Mouse (Mus musculus) midbrain, postnatal 0 days (tissue): ENCODE measurements around the gene Nsun5. TPM values are rescaled to one million over a fixed set of nuclear protein-coding genes. Genes with fewer than 3 reads are reported as not detected.

Source experiments
- ATAC-seq: fragments of 200-750 bp; cut with Nextera tagmentation; 2 replicates; pipeline ENCODE4 v1.8.0; 2017; ENCODE audit warnings: moderate number of reproducible peaks, mild to moderate bottlenecking, moderate TSS enrichment, moderate library complexity; ENCODE audit not compliant: low FRiP score
- DNase-seq: peaks from one replicate; pipeline ENCODE4 v3.0.0-alpha.2; 2015; ENCODE audit warnings: low spot score
- H3K27ac ChIP-seq: fragments of 300-500 bp; sonication (generic); 2 replicates; pipeline ENCODE4 v1.5.1; 2014; ENCODE audit warnings: low read depth, mild to moderate bottlenecking, low read length, mixed read lengths
- H3K27me3 ChIP-seq: fragments of 300-500 bp; sonication (generic); 2 replicates; pipeline ENCODE4 v1.6.1; 2014; ENCODE audit warnings: low read length, control low read depth, mixed read lengths; ENCODE audit not compliant: insufficient read depth
- H3K36me3 ChIP-seq: fragments of 300-500 bp; sonication (generic); 2 replicates; pipeline ENCODE4 v1.6.1; 2014; ENCODE audit warnings: low read length, control low read depth, mixed read lengths; ENCODE audit not compliant: insufficient read depth
- H3K4me1 ChIP-seq: fragments of 300-500 bp; sonication (generic); 2 replicates; pipeline ENCODE4 v1.6.1; 2014; ENCODE audit warnings: mild to moderate bottlenecking, control low read depth, antibody characterized with exemption, low read length, mixed read lengths; ENCODE audit not compliant: insufficient read depth
- H3K4me2 ChIP-seq: fragments of 300-500 bp; sonication (generic); 2 replicates; pipeline ENCODE4 v1.6.1; 2014; ENCODE audit warnings: low read depth, mild to moderate bottlenecking, low read length, mixed read lengths; ENCODE audit not compliant: poor library complexity, severe bottlenecking
- H3K4me3 ChIP-seq: fragments of 300-500 bp; sonication (generic); 2 replicates; pipeline ENCODE4 v1.5.1; 2014; ENCODE audit warnings: low read depth, mild to moderate bottlenecking, low read length, moderate library complexity
- H3K9ac ChIP-seq: fragments of 300-500 bp; sonication (generic); replicated peaks from 2 replicates; pipeline ENCODE4 v1.6.1; 2014; ENCODE audit warnings: mild to moderate bottlenecking, low read length, moderate library complexity, mixed read lengths; ENCODE audit not compliant: poor library complexity, severe bottlenecking
- H3K9me3 ChIP-seq: fragments of 300-500 bp; sonication (generic); 2 replicates; pipeline ENCODE4 v1.6.1; 2016; ENCODE audit warnings: low read length, control low read depth
- CTCF ChIP-seq: IDR thresholded peaks from 2 replicates; pipeline ENCODE4 v1.5.1; 2016; ENCODE audit warnings: antibody characterized with exemption, mild to moderate bottlenecking
- WGBS: fragments of 180-500 bp; shearing (Covaris S2); extraction: QIAGEN DNeasy Blood & Tissue Kit; methylation state at CpG from one replicate; pipeline ENCODE4 v1.1.7; 2014; 5-methylcytosine and 5-hydroxymethylcytosine counted together
- microRNA-seq: library from miRNA; unstranded; fragments of <30 nt; microRNA quantifications from one replicate; pipeline ENCODE4, GENCODE M21; 2016; ENCODE audit warnings: borderline number of aligned reads
- polyA plus RNA-seq: library from polyadenylated mRNA; unstranded; fragments of >200 nt; fragmentation: Nextera tagmentation; extraction: Ambion mirVana; gene quantifications from 2 replicates; pipeline ENCODE4 v1.2.1, GENCODE M21; 2015
- total RNA-seq: library from RNA; depleted of rRNA; stranded (reverse); fragments of >200 nt; gene quantifications from 2 replicates; pipeline ENCODE4 v1.2.3, GENCODE M21; 2014; rRNA removed

Nsun5 gene
- total and polyA plus RNA-seq, 2 experiments from 2014 or later: 16.8 to 24.8 TPM

GRCm38 (mm10) chr5:135408114-135408513 lies 38.4 kb downstream of the Nsun5 start:
- no peak for ATAC-seq
- TF ChIP-seq CTCF: no peak
- Histone ChIP-seq H3K27ac (no peak overlapping the region), H3K9me3 (no peaks in the 10 kb centered on the region), H3K27me3 (no peaks in the 10 kb centered on the region), H3K4me2 (no peak overlapping the region), H3K4me3 (no peak overlapping the region), H3K4me1 (no peaks in the 10 kb centered on the region), H3K9ac (no peak overlapping the region), H3K36me3 (peaks cover 23% of the 10 kb centered on the region)
- 86% methylated on average over 4 of the region's 4 CpGs for whole genome bisulfite sequencing
- DNase-seq: no peak

DNA sequence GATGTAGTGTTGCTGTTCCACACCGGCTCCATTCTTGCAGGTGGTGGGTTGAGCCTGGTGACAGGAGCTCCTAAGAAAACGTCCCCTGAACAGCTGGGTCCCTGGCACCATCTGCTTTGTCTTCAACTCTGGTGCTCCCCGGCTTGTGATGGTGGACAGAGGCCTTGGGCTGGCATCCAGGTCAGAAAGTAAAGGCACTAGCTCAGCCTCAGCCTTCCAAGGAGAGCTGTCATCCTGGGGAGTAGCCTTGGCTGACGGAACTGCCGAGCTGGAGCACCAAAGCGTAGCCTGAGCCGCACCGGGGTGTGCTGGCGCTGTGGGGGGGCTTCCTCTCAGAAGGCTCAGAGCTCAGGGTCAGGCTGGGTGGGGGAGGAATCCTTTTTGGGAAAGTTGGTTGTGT lies 40.5 kb downstream of the Nsun5 start:
- 90% methylated on average over 9 of the region's 9 CpGs for WGBS
- Histone ChIP-seq H3K36me3 (peaks cover 35% of the 10 kb centered on the region), H3K9ac (no peak overlapping the region), H3K27me3 (no peaks in the 10 kb centered on the region), H3K4me2 (no peak overlapping the region), H3K4me3 (no peak overlapping the region), H3K9me3 (no peaks in the 10 kb centered on the region), H3K4me1 (no peaks in the 10 kb centered on the region), H3K27ac (no peak overlapping the region)
- ATAC-seq (no peak), DNase-seq (no peak)
- TF ChIP-seq CTCF: no peak

Small RNA genes within 50 kb of the gene (microRNA-seq; reads per million reads assigned to microRNA genes)
- gene Mir7033: 1.7 reads per million

Other genes starting within 250 kb of the Nsun5 start
- gene Tbl2, start 220.3 kb upstream of the Nsun5 start, total RNA-seq: 28.6 and 62.9 TPM in 2 replicates
- gene Tbl2, start 220.3 kb upstream of the Nsun5 start, polyA plus RNA-seq: 8.9 and 10.0 TPM in 2 replicates
- gene Bcl7b, start 201.7 kb upstream of the Nsun5 start, total RNA-seq: 20.0 and 33.2 TPM in 2 replicates
- 39.2 and 39.7 TPM in 2 replicates for gene Bcl7b, start 201.7 kb upstream of the Nsun5 start, polyA plus RNA-seq
- gene Baz1b, start 182.7 kb upstream of the Nsun5 start, total RNA-seq: 33.4 and 41.3 TPM in 2 replicates
- gene Baz1b, start 182.7 kb upstream of the Nsun5 start, polyA plus RNA-seq: 10.9 and 12.5 TPM in 2 replicates
- 25.9 and 38.7 TPM in 2 replicates for gene Fzd9, start 118.7 kb upstream of the Nsun5 start, total RNA-seq
- 14.6 and 14.9 TPM in 2 replicates for gene Fzd9, start 118.7 kb upstream of the Nsun5 start, polyA plus RNA-seq
- 0.33 and 0.49 TPM in 2 replicates for gene Fkbp6, start 19.9 kb upstream of the Nsun5 start, total RNA-seq
- gene Fkbp6, start 19.9 kb upstream of the Nsun5 start, polyA plus RNA-seq: 0.12 and 0.36 TPM in 2 replicates
- not detected in 2 replicates for gene Trim50, start 16.7 kb upstream of the Nsun5 start, total RNA-seq
- gene Trim50, start 16.7 kb upstream of the Nsun5 start, polyA plus RNA-seq: not detected in 2 replicates
- 12.4 and 12.8 TPM in 2 replicates for gene Pom121, start 24.6 kb downstream of the Nsun5 start, total RNA-seq
- 6.7 and 8.5 TPM in 2 replicates for gene Pom121, start 24.6 kb downstream of the Nsun5 start, polyA plus RNA-seq
- gene Hip1, start 175.2 kb downstream of the Nsun5 start, total RNA-seq: 122 and 126 TPM in 2 replicates
- 24.9 and 28.3 TPM in 2 replicates for gene Hip1, start 175.2 kb downstream of the Nsun5 start, polyA plus RNA-seq
- not detected in 2 replicates for gene Ccl26, start 193.6 kb downstream of the Nsun5 start, total RNA-seq
- gene Ccl26, start 193.6 kb downstream of the Nsun5 start, polyA plus RNA-seq: not detected in 2 replicates
- gene Ccl24, start 203.1 kb downstream of the Nsun5 start, total RNA-seq: 0.66 and 2.2 TPM in 2 replicates
- gene Ccl24, start 203.1 kb downstream of the Nsun5 start, polyA plus RNA-seq: 1.9 and 2.4 TPM in 2 replicates